Mouse (Mus musculus): ENCODE data around the gene Adamts2. TPM values are rescaled to one million over a fixed set of nuclear protein-coding genes. Genes with fewer than 3 reads are reported as not detected.

Adamts2 gene
- polyA plus RNA-seq, 1 experiment from 2014 or later: 10.2 TPM

Other genes with a start within 250 kb of the Adamts2 start
- gene Cby3, start 247.6 kb upstream of the Adamts2 start, polyA plus RNA-seq (2014; fragmentation: Nextera tagmentation; extraction: Ambion mirVana): 0.27 TPM in 2 replicates
- gene Hnrnph1, start 225.1 kb upstream of the Adamts2 start, polyA plus RNA-seq (2014; fragmentation: Nextera tagmentation; extraction: Ambion mirVana): 411 and 475 TPM in 2 replicates
- 21.6 and 24.8 TPM in 2 replicates for gene Rufy1, start 171.0 kb upstream of the Adamts2 start, polyA plus RNA-seq (2014; fragmentation: Nextera tagmentation; extraction: Ambion mirVana)
- 29.0 and 32.6 TPM in 2 replicates for gene Zfp354c, start 225.6 kb downstream of the Adamts2 start, polyA plus RNA-seq (2014; fragmentation: Nextera tagmentation; extraction: Ambion mirVana)
- 0.78 and 0.89 TPM in 2 replicates for gene Zfp879, start 239.5 kb downstream of the Adamts2 start, polyA plus RNA-seq (2014; fragmentation: Nextera tagmentation; extraction: Ambion mirVana)
- not detected in 2 replicates for gene Grm6, start 248.6 kb downstream of the Adamts2 start, polyA plus RNA-seq (2014; fragmentation: Nextera tagmentation; extraction: Ambion mirVana)